Mouse (Mus musculus) myocyte (in vitro differentiated cells): ENCODE results near the gene Mvb12b. TPM values are rescaled to one million over a fixed set of nuclear protein-coding genes. Genes with fewer than 3 reads are reported as not detected.

Experiments
- H3K27me3 ChIP-seq: one replicate; pipeline ENCODE4 v1.6.1; 2011; ENCODE audit not compliant: control insufficient read depth, insufficient read depth, insufficient read length
- H3K36me3 ChIP-seq: one replicate; pipeline ENCODE4 v1.6.1; 2011; ENCODE audit not compliant: control insufficient read depth, insufficient read depth
- H3K4me2 ChIP-seq: one replicate; pipeline ENCODE4 v1.6.1; 2011; ENCODE audit warnings: low read depth, control low read depth
- H3K4me3 ChIP-seq: one replicate; pipeline ENCODE4 v1.5.1; 2011; ENCODE audit warnings: mild to moderate bottlenecking, control low read depth, moderate library complexity
- H3K79me2 ChIP-seq: one replicate; pipeline ENCODE4 v1.6.1; 2011; ENCODE audit not compliant: control insufficient read depth, insufficient read depth
- H3ac ChIP-seq: one replicate; pipeline ENCODE4 v1.6.1; 2011; ENCODE audit not compliant: control insufficient read depth, insufficient read length
- CEBPB ChIP-seq: IDR thresholded peaks from 2 replicates; pipeline ENCODE4 v1.6.1; 2011; ENCODE audit warnings: mild to moderate bottlenecking, moderate library complexity; ENCODE audit not compliant: poor library complexity, insufficient read depth, severe bottlenecking
- E2F4 ChIP-seq: IDR thresholded peaks from one replicate; pipeline ENCODE4 v1.6.1; 2011; ENCODE audit warnings: mild to moderate bottlenecking, control low read depth, moderate library complexity; ENCODE audit not compliant: insufficient read depth
- MAX ChIP-seq: IDR thresholded peaks from one replicate; pipeline ENCODE4 v1.6.1; 2011; ENCODE audit warnings: low read depth, mild to moderate bottlenecking, control low read depth
- MYOD1 ChIP-seq, 3 experiments: IDR thresholded peaks; one replicate each; pipeline ENCODE4 v1.6.1; 2011; ENCODE audit warnings: control low read depth in 2 of 3, low read depth in 2 of 3, mild to moderate bottlenecking in 2 of 3, moderate library complexity in 1 of 3; ENCODE audit not compliant: insufficient read length in 2 of 3, control insufficient read depth in 1 of 3
- MYOG ChIP-seq, 3 experiments: IDR thresholded peaks; one replicate each; pipeline ENCODE4 v1.6.1; 2011; ENCODE audit warnings: control low read depth in 2 of 3, low read depth in 2 of 3, mild to moderate bottlenecking in 2 of 3; ENCODE audit not compliant: insufficient read length in 2 of 3, control insufficient read depth in 1 of 3, insufficient read depth in 1 of 3
- POLR2A ChIP-seq: IDR thresholded peaks from one replicate; pipeline ENCODE4 v1.6.1; 2011; ENCODE audit warnings: low read depth, mild to moderate bottlenecking, control low read depth, moderate library complexity; ENCODE audit not compliant: insufficient read length
- POLR2AphosphoS2 ChIP-seq: IDR thresholded peaks from one replicate; pipeline ENCODE4 v1.6.1; 2011; ENCODE audit warnings: low read depth, control low read depth; ENCODE audit not compliant: insufficient read length
- REST ChIP-seq: IDR thresholded peaks from one replicate; pipeline ENCODE4 v1.6.1; 2011; ENCODE audit warnings: mild to moderate bottlenecking, control low read depth, moderate library complexity; ENCODE audit not compliant: insufficient read depth, insufficient read length
- SRF ChIP-seq: IDR thresholded peaks from one replicate; pipeline ENCODE4 v1.6.1; 2011; ENCODE audit warnings: low read depth; ENCODE audit not compliant: control insufficient read depth, insufficient read length
- TCF12 ChIP-seq: IDR thresholded peaks from one replicate; pipeline ENCODE4 v1.6.1; 2011; ENCODE audit warnings: mild to moderate bottlenecking, control low read depth; ENCODE audit not compliant: poor library complexity, insufficient read depth, severe bottlenecking
- TCF3 ChIP-seq: IDR thresholded peaks from one replicate; pipeline ENCODE4 v1.6.1; 2011; ENCODE audit warnings: low read depth, control low read depth; ENCODE audit not compliant: insufficient read length
- USF1 ChIP-seq: IDR thresholded peaks from one replicate; pipeline ENCODE4 v1.6.1; 2011; ENCODE audit warnings: low read depth, mild to moderate bottlenecking, control low read depth, moderate library complexity
- polyA plus RNA-seq: library from polyadenylated mRNA; unstranded; fragments of >200 nt; fragmentation: generic; extraction: Trizol; gene quantifications from one replicate; pipeline ENCODE4 v1.2.1, GENCODE M21; 2012; ENCODE audit warnings: missing spikeins

Gene Mvb12b
- polyA plus RNA-seq, 1 experiment: 14.5 TPM

- Histone ChIP-seq H3K27me3 (no peaks in the 10 kb centered on the region), H3K79me2 (no peaks in the 10 kb centered on the region), H3K4me3 (no peak overlapping the region), H3K36me3 (no peaks in the 10 kb centered on the region), H3K4me2 (no peak overlapping the region), H3ac (no peak overlapping the region)
- TF ChIP-seq SRF (no peak), MAX (no peak), TCF12 (no peak), MYOG (IDR thresholded peaks at IDR 0.05; ENCODE audit: control insufficient read depth in 1 of 3, insufficient read depth in 1 of 3, insufficient read length in 2 of 3, low read depth in 2 of 3) (no peak), REST (no peak), E2F4 (no peak), MYOD1 (IDR thresholded peaks at IDR 0.05; ENCODE audit: control insufficient read depth in 1 of 3, insufficient read length in 2 of 3, low read depth in 2 of 3) (no peak), TCF3 (no peak), USF1 (no peak), POLR2AphosphoS2 (no peak), CEBPB (no peak), POLR2A (no peak)
Measured at GRCm38 (mm10) chr2:33790301-33790700, 97.4 kb downstream of the Mvb12b start.

- TF ChIP-seq MAX (no peak), POLR2A (no peak), REST (no peak), MYOG (IDR thresholded peaks at IDR 0.05; ENCODE audit: control insufficient read depth in 1 of 3, insufficient read depth in 1 of 3, insufficient read length in 2 of 3, low read depth in 2 of 3) (no peak), USF1 (no peak), MYOD1 (IDR thresholded peaks at IDR 0.05; ENCODE audit: control insufficient read depth in 1 of 3, insufficient read length in 2 of 3, low read depth in 2 of 3) (no peak), TCF12 (no peak), POLR2AphosphoS2 (no peak), CEBPB (no peak), E2F4 (no peak), TCF3 (no peak), SRF (no peak)
- no peak overlapping the region for H3K4me3 ChIP-seq
- H3K79me2 ChIP-seq: no peaks in the 10 kb centered on the region
- no peak overlapping the region for H3K4me2 ChIP-seq
- no peaks in the 10 kb centered on the region for H3K27me3 ChIP-seq
- H3ac ChIP-seq: no peak overlapping the region
- no peaks in the 10 kb centered on the region for H3K36me3 ChIP-seq
Measured at GRCm38 (mm10) chr2:33789732-33790131, 98.0 kb downstream of the Mvb12b start.

GRCm38 (mm10) chr2:33789279-33789678 is 98.5 kb downstream of the Mvb12b start:
- Histone ChIP-seq H3ac (no peak overlapping the region), H3K36me3 (no peaks in the 10 kb centered on the region), H3K4me2 (no peak overlapping the region), H3K79me2 (no peaks in the 10 kb centered on the region), H3K4me3 (no peak overlapping the region), H3K27me3 (no peaks in the 10 kb centered on the region)
- TF ChIP-seq MYOD1 (IDR thresholded peaks at IDR 0.05; ENCODE audit: control insufficient read depth in 1 of 3, insufficient read length in 2 of 3, low read depth in 2 of 3) (no peak), TCF3 (no peak), TCF12 (no peak), MAX (no peak), POLR2A (no peak), E2F4 (no peak), MYOG (IDR thresholded peaks at IDR 0.05; ENCODE audit: control insufficient read depth in 1 of 3, insufficient read depth in 1 of 3, insufficient read length in 2 of 3, low read depth in 2 of 3) (no peak), CEBPB (no peak), POLR2AphosphoS2 (no peak)

GRCm38 (mm10) chr2:33788851-33789250 is 98.9 kb downstream of the Mvb12b start:
- no peak for TF ChIP-seq MAX
- TF ChIP-seq TCF3: no peak
- no peak for TF ChIP-seq MYOD1 (IDR thresholded peaks at IDR 0.05; ENCODE audit: control insufficient read depth in 1 of 3, insufficient read length in 2 of 3, low read depth in 2 of 3)
- no peak for TF ChIP-seq USF1
- no peak for TF ChIP-seq SRF
- no peak for TF ChIP-seq TCF12
- TF ChIP-seq REST: no peak
- no peak for TF ChIP-seq POLR2A
- TF ChIP-seq CEBPB: no peak
- TF ChIP-seq POLR2AphosphoS2: no peak
- no peak for TF ChIP-seq MYOG (IDR thresholded peaks at IDR 0.05; ENCODE audit: control insufficient read depth in 1 of 3, insufficient read depth in 1 of 3, insufficient read length in 2 of 3, low read depth in 2 of 3)
- TF ChIP-seq E2F4: no peak
- no peak overlapping the region for H3K4me2 ChIP-seq
- H3K27me3 ChIP-seq: no peaks in the 10 kb centered on the region
- no peaks in the 10 kb centered on the region for H3K36me3 ChIP-seq
- H3K79me2 ChIP-seq: no peaks in the 10 kb centered on the region
- no peak overlapping the region for H3K4me3 ChIP-seq
- H3ac ChIP-seq: no peak overlapping the region

- TF ChIP-seq POLR2AphosphoS2: no peak
- TF ChIP-seq USF1: no peak
- TF ChIP-seq TCF12: no peak
- no peak for TF ChIP-seq MAX
- no peak for TF ChIP-seq SRF
- TF ChIP-seq CEBPB: no peak
- TF ChIP-seq POLR2A: no peak
- no peak for TF ChIP-seq REST
- TF ChIP-seq MYOG (IDR thresholded peaks at IDR 0.05; ENCODE audit: control insufficient read depth in 1 of 3, insufficient read depth in 1 of 3, insufficient read length in 2 of 3, low read depth in 2 of 3): no peak
- no peak for TF ChIP-seq TCF3
- no peak for TF ChIP-seq E2F4
- no peak for TF ChIP-seq MYOD1 (IDR thresholded peaks at IDR 0.05; ENCODE audit: control insufficient read depth in 1 of 3, insufficient read length in 2 of 3, low read depth in 2 of 3)
- H3K4me2 ChIP-seq: no peak overlapping the region
- no peaks in the 10 kb centered on the region for H3K79me2 ChIP-seq
- no peak overlapping the region for H3K4me3 ChIP-seq
- H3K27me3 ChIP-seq: no peaks in the 10 kb centered on the region
- no peaks in the 10 kb centered on the region for H3K36me3 ChIP-seq
- H3ac ChIP-seq: no peak overlapping the region
Measured at GRCm38 (mm10) chr2:33788131-33788530, 99.6 kb downstream of the Mvb12b start.
